Mouse (Mus musculus) adrenal gland, postnatal 36 days (tissue): ENCODE results near the gene Ago3. TPM values are rescaled to one million over a fixed set of nuclear protein-coding genes. Genes with fewer than 3 reads are reported as not detected.
A peak's percentile ranks its signal among the peaks of the same experiment; 100 is the strongest.

Source experiments
- DNase-seq, 2 experiments: peaks; one replicate each; pipeline ENCODE4 v3.0.0; 2021; ENCODE audit warnings: mixed read lengths in 1 of 2
- total RNA-seq, 2 experiments: library from RNA; stranded (reverse); gene quantifications; 2 replicates each; pipeline ENCODE4 v1.2.3; 2021

Ago3 gene
- total RNA-seq, 2 experiments from 2014 or later = 18.4 to 30.4 TPM

- DNase-seq = no peak
Observed at GRCm38 (mm10) chr4:126423866-126424265, 5.5 kb downstream of the Ago3 start.

- DNase-seq = no peak
Observed at GRCm38 (mm10) chr4:126415707-126416106, 13.6 kb downstream of the Ago3 start.

GRCm38 (mm10) chr4:126412526-126412925 is 16.8 kb downstream of the Ago3 start:
- no peak for DNase-seq

- peak; percentile 30 to 41 for DNase-seq
Observed at GRCm38 (mm10) chr4:126371497-126371896, 57.9 kb downstream of the Ago3 start.

GRCm38 (mm10) chr4:126360069-126360468 is 69.3 kb downstream of the Ago3 start:
- DNase-seq = no peak

GRCm38 (mm10) chr4:126343451-126343850 is 85.9 kb downstream of the Ago3 start:
- no peak for DNase-seq

- no peak for DNase-seq
Observed at GRCm38 (mm10) chr4:126339461-126339860, 89.9 kb downstream of the Ago3 start.

GRCm38 (mm10) chr4:126332358-126332757 is 97.0 kb downstream of the Ago3 start:
- no peak for DNase-seq

- no peak for DNase-seq
Observed at GRCm38 (mm10) chr4:126331751-126332150, 97.6 kb downstream of the Ago3 start.

- DNase-seq = no peak
Observed at GRCm38 (mm10) chr4:126330295-126330694, 99.1 kb downstream of the Ago3 start.

GRCm38 (mm10) chr4:126326036-126326435 is 103.3 kb downstream of the Ago3 start:
- no peak for DNase-seq

- DNase-seq = no peak
Observed at GRCm38 (mm10) chr4:126325281-126325861, 104.0 kb downstream of the Ago3 start, which contains the start of gene Tekt2. Tekt2 (minus strand) TSS chr4:126325688.

GRCm38 (mm10) chr4:126324861-126325260 is 104.5 kb downstream of the Ago3 start:
- no peak for DNase-seq

- DNase-seq = no peak
Observed at GRCm38 (mm10) chr4:126322646-126323045, 106.7 kb downstream of the Ago3 start.

GRCm38 (mm10) chr4:126321854-126322511 is 107.4 kb downstream of the Ago3 start:
- no peak for DNase-seq

GRCm38 (mm10) chr4:126321111-126321853 is 108.1 kb downstream of the Ago3 start, which contains the start of gene Adprhl2:
Adprhl2 (minus strand) TSS chr4:126321703.
- DNase-seq = peak; percentile 99 to 100

GRCm38 (mm10) chr4:126319806-126320205 is 109.5 kb downstream of the Ago3 start:
- no peak for DNase-seq

- DNase-seq = peak in 1 of 2 experiments; percentile 32
Observed at GRCm38 (mm10) chr4:126316443-126317040, 112.8 kb downstream of the Ago3 start.

GRCm38 (mm10) chr4:126315931-126316330 is 113.4 kb downstream of the Ago3 start:
- DNase-seq = peak; percentile 36 to 53

GRCm38 (mm10) chr4:126314393-126314792 is 115.0 kb downstream of the Ago3 start:
- DNase-seq = no peak

GRCm38 (mm10) chr4:126313202-126313601 is 116.2 kb downstream of the Ago3 start:
- no peak for DNase-seq

- no peak for DNase-seq
Observed at GRCm38 (mm10) chr4:126311566-126312200, 117.7 kb downstream of the Ago3 start.
